Mouse (Mus musculus) adrenal gland, postnatal 4 days (tissue): Measurements from ENCODE around the gene Smc5. TPM values are rescaled to one million over a fixed set of nuclear protein-coding genes. Genes with fewer than 3 reads are reported as not detected.

Experiments
- DNase-seq, 2 experiments: peaks; one replicate each; pipeline ENCODE4 v3.0.0; 2021 to 2022; ENCODE audit warnings: low spot score in 2 of 2, mixed read lengths in 2 of 2
- long read RNA-seq, 2 experiments: library from polyadenylated mRNA; stranded (forward); transcript quantifications; one replicate each; pipeline ENCODE4 v2.0.0; 2021
- total RNA-seq, 2 experiments: library from RNA; stranded (reverse); gene quantifications; 2 replicates each; pipeline ENCODE4 v1.2.3; 2021

Smc5 gene
- 10 to 100 TPM; 53.6 to 64.5 TPM for total RNA-seq
- long read RNA-seq, experiment 1, partial matches to known transcripts: 4 of 6 reads
- long read RNA-seq, experiment 1, other reads (novel, unspliced or antisense): 2 of 6 reads
- long read RNA-seq, experiment 2, full-length matches to known transcripts: 3 of 18 reads
- long read RNA-seq, experiment 2, partial matches to known transcripts: 7 of 18 reads
- long read RNA-seq, experiment 2, other reads (novel, unspliced or antisense): 8 of 18 reads

DNA sequence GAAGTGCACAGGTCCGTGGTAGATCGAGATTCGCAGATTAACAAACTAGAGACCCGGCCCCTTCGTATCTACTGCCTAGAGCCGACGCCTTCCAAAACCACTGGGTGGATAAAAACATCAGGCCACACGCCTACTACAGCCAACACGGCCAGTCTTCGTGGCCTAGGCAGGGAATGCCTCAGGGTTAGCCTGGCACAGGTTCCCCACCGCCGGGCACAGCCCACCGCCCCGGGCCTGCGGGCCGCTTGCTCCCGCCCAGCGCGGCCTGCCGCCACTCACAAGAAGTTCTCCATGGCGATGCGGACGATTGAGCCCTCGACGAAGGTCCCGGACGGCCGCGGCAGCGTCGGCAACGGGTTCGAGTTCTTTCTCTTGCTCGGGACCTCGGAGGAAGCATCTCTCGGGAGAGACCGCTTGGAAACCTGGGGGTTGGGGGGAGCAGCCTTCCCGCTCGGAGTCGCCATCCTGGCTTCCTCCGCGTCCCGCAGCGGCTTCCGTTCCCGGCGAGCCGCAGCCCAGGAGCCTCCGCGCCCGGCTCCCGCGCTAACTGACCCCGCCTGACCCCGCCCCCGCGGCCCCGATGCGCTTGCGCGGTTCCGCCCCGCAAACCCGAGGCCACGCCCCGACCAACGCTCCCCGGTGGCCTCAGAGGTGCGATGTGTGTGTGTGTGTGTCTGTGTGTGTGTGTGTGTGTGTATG is at the start of gene Smc5:
Gene Smc5, minus strand, starts transcription at position 543 of the 699 bp plus-strand sequence.
- peak; percentile 88 to 93 for DNase-seq

GRCm38 (mm10) chr19:23323107-23323506 is 49.4 kb upstream of the Smc5 start:
- DNase-seq: no peak

GRCm38 (mm10) chr19:23317989-23318358 is 44.3 kb upstream of the Smc5 start:
- DNase-seq: no peak

DNA sequence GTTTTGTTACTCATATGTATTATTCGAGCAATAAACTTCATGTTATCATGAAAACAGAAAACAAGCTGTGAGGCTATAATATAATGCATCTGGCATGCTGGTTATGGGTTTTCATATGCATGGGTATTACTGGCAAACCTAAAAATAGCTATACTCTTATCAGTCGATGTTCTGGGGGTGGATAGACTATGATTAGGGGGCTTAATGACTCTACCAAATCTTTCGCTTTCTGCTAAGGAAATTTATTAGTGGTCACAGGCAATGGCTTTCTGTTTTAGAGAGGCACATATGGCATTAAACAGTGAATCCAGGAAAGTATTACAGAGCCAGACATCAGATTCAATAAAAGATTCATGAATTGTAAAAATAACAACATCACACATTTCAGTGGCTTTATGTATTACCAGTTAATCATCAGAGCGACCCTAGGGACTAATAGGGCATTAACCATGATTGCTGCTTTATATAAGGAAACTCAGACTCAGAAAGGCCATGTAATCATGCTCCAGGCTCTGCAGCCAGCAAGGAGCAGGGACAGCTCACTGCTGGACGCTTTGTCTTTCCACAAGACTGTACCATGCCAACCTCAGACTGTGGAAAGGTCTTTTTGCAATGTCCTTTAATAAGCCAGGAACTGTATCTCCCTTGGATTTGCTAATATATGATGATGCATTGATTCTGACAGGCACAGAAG is 43.7 kb upstream of the Smc5 start:
- no peak for DNase-seq

DNA sequence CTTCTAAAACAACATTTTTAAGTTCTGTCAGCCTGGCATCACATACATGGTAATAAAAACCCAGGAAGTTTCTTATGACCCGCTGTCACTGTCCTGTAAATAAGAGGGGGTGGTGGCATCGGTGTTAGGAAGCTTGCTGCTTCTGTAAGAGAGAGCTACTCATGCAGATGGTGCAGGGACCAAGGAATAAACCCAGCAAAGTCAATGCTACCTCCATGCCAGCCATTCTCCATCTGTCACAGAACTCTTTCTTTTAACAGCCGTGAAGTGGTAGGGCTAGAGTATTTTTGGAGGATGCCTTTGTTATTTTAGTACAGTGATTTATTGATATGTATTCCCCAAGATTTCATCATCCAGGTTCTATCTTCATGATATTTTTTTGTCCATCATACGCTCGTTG is 43.2 kb upstream of the Smc5 start:
- no peak for DNase-seq

- no peak for DNase-seq
Observed at GRCm38 (mm10) chr19:23309979-23310378, 36.3 kb upstream of the Smc5 start.

GRCm38 (mm10) chr19:23306671-23307070 is 33.0 kb upstream of the Smc5 start:
- DNase-seq: no peak

- DNase-seq: no peak
Observed at GRCm38 (mm10) chr19:23299987-23300386, 26.3 kb upstream of the Smc5 start.

DNA sequence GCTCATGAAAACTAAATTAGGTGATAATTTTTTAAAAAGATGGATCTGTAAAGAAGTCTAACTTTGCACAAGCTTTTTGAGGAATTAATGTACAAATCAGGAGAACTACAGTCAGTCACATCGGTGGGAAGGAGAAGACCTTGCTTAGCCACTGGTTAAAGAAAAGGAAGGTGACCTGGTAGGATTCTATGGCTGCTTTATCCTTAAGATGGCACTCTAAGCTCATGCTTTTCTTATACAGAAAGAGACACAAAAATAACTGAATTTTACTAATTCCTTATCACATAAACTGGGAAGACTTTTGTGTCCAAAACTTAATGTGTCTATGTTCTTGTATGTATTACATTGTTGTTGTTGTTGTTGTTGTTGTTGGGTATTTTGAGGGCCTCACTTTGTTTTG is 25.2 kb upstream of the Smc5 start:
- DNase-seq: no peak

GRCm38 (mm10) chr19:23297191-23297590 is 23.5 kb upstream of the Smc5 start:
- no peak for DNase-seq

DNA sequence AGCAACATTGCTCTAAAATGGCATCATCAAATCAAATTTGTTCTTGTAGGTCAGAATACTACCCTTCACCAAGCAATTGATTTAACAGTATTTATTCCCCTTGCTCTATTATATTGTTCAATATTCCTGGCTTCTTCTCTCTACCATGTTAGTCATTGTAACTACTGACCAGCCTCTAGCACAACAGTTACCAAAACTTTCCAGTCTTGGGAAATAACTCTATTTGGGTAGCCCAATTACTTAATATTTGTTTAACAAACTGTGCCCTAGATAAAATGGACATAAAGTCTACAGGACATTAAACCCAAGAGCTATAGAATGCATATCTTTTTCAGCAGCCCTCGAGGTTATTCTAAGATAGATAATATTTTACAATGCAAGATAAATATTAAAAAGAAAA is 15.6 kb upstream of the Smc5 start:
- DNase-seq: no peak

GRCm38 (mm10) chr19:23281911-23282660 is 8.4 kb upstream of the Smc5 start:
- DNase-seq: no peak

DNA sequence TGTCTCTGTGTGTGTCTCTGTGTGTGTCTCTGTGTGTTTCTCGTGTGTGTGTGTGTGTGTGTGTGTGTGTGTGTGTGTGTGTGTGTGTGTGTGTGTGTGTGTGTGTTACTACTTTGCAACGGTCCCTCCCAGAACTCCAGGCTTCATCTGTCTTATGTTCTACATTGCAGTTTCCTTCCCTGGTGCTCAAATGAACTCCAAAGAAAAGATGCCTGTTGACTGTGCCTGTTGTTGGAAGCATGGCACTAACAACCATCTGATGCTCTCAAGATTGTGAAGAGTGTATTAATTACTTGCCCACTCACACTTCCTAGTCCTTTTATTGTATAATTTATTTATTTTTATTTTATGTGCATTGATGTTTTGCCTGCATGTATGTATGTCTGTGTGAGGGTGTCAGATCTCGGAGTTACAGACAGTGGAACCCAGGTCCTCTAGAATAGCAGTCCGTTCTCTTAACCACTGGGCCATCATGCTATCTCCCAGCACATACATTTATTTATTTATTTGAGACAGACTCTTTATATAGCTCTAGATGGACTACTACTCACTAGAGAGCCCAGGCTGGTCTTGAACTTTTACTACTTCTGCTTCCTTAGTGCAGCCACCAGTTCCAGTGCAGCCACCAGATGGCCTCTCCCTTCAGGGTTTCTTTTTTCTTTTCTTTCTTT is 492 bp upstream of the Smc5 start:
- DNase-seq: no peak

DNA sequence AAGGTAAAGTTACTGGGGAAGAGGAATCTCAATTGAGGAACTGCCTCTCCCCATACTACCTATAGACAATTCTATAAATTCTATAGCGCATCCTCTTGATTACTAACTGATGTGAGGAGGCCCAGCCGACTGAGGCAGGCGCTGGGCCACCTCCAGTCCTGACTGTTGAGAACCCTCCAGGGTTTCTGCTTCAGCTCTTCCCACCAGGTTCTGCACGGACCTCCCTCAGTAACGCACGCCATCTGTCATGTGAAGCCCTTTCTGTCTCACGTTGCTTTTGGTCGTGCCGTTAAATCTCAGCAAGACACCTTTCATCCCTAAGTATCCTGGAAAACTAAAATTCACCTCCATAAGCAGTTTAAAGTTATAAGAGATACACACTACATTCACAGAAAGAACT is 16.9 kb downstream of the Smc5 start:
- DNase-seq: no peak

GRCm38 (mm10) chr19:23246473-23246872 is 27.2 kb downstream of the Smc5 start:
- DNase-seq: no peak

DNA sequence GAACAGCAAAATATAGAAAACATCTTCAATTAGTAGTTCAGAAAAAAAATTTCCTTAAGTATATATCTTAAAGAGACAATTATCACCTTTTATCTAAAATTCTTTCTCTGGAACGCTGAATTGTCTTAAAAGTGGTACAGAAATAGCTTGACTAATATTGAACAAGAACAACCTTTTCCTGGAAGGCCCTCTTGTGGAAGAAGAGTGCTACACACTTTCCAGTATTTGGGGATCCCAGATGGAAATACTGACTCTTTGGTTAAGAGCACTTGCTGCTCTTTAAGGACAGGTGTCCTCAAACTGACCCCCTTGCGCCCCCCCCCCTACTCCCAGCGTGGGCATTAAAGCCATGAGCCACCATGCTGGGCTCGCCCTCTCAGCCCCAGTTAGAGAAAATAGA is 48.6 kb downstream of the Smc5 start:
- DNase-seq: no peak

DNA sequence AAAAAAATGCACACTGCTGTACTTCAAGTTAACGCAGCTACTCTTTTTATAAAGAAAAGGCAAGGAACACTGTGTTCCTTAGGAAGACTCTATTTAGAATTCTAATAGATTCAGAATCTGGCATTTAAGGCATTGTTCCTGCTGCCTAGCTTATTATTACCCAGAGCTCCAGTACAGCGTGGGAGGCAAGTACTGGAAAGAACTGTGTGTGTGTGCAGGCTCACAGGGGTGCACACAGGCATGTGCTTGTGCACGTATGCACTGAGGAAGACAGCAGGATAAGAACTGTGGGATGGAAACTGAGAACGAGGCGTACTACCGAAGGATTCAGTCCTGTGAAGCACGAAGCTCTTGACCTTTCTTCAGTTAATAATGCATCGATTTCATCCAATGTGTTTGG is 59.4 kb downstream of the Smc5 start:
- DNase-seq: no peak

- DNase-seq: no peak
Observed at GRCm38 (mm10) chr19:23211325-23211724, 62.4 kb downstream of the Smc5 start.

DNA sequence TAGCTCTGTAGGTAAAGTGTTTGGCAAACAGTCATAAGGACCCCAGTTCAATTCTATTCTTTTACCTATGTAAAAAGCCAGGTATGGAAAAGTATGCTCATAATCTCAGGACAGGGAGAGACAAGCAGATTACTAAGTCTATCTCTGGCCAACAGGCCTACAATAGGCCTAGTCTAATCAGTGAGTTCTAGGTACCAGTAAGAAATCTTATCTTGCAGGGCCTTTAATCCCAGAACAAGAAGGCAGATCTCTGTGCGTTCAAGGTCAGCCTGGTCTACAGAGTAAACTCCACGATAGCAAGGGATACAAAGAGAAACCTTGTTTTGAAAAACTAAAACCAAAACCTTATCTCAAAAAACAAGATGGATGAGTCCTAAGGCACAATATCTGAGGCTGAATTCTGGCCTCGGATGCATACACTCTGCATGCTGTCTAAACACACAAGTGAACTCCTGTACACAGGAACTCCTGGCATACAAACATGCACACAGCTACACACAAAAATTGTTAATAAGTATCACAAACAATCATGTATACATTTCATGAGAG is 70.1 kb downstream of the Smc5 start:
- DNase-seq: no peak

GRCm38 (mm10) chr19:23202106-23202505 is 71.6 kb downstream of the Smc5 start:
- DNase-seq: no peak

GRCm38 (mm10) chr19:23193076-23193475 is 80.6 kb downstream of the Smc5 start:
- DNase-seq: no peak
